Mouse (Mus musculus) neural tube, embryonic 14.5 days (tissue): Measurements from ENCODE around the gene Cxadr. TPM values are rescaled to one million over a fixed set of nuclear protein-coding genes. Genes with fewer than 3 reads are reported as not detected.

ENCODE experiments used
- ATAC-seq: fragments of 200-750 bp; cut with Nextera tagmentation; 2 replicates; pipeline ENCODE4 v1.8.0; 2017; ENCODE audit warnings: low read depth, mild to moderate bottlenecking, moderate TSS enrichment, moderate library complexity
- H3K27ac ChIP-seq: fragments of 300-500 bp; sonication (generic); 2 replicates; pipeline ENCODE4 v1.5.1; 2014; ENCODE audit warnings: low read depth, mild to moderate bottlenecking, control low read depth, low read length, moderate library complexity, mixed read lengths
- H3K27me3 ChIP-seq: fragments of 300-500 bp; sonication (generic); 2 replicates; pipeline ENCODE4 v1.6.1; 2014; ENCODE audit warnings: low read length; ENCODE audit not compliant: control insufficient read depth, insufficient read depth
- H3K36me3 ChIP-seq: fragments of 300-500 bp; sonication (generic); 2 replicates; pipeline ENCODE4 v1.6.1; 2014; ENCODE audit warnings: low read length, mixed read lengths; ENCODE audit not compliant: control insufficient read depth, insufficient read depth
- H3K4me1 ChIP-seq: fragments of 300-500 bp; sonication (generic); 2 replicates; pipeline ENCODE4 v1.6.1; 2014; ENCODE audit warnings: low read length; ENCODE audit not compliant: control insufficient read depth, insufficient read depth
- H3K4me2 ChIP-seq: fragments of 300-500 bp; sonication (generic); 2 replicates; pipeline ENCODE4 v1.6.1; 2014; ENCODE audit warnings: mild to moderate bottlenecking, low read depth, low read length, control low read depth
- H3K4me3 ChIP-seq: fragments of 300-500 bp; sonication (generic); 2 replicates; pipeline ENCODE4 v1.5.1; 2014; ENCODE audit warnings: low read depth, low read length, control low read depth, mixed read lengths
- H3K9ac ChIP-seq: fragments of 300-500 bp; sonication (generic); replicated peaks from 2 replicates; pipeline ENCODE4 v1.6.1; 2014; ENCODE audit warnings: low read depth, mild to moderate bottlenecking, control low read depth, low read length, mixed read lengths
- H3K9me3 ChIP-seq: fragments of 300-500 bp; sonication (generic); 2 replicates; pipeline ENCODE4 v1.6.1; 2016; ENCODE audit warnings: low read length; ENCODE audit not compliant: control insufficient read depth
- WGBS: fragments of 180-500 bp; shearing (Covaris S2); extraction: QIAGEN DNeasy Blood & Tissue Kit; methylation state at CpG from one replicate; pipeline ENCODE4 v1.1.7; 2014; 5-methylcytosine and 5-hydroxymethylcytosine counted together
- polyA plus RNA-seq: library from polyadenylated mRNA; unstranded; fragments of >200 nt; fragmentation: Nextera tagmentation; extraction: Ambion mirVana; gene quantifications from 2 replicates; pipeline ENCODE4 v1.2.1, GENCODE M21; 2014

Cxadr gene
- polyA plus RNA-seq, 1 experiment from 2014 or later: 115 TPM

GRCm38 (mm10) chr16:78274825-78275455 lies 26.3 kb upstream of the Cxadr start:
- H3K27me3 ChIP-seq: no peaks in the 10 kb centered on the region
- WGBS: 71% methylated on average over 9 of the region's 9 CpGs
- ATAC-seq: no peak

GRCm38 (mm10) chr16:78277567-78277966 lies 23.7 kb upstream of the Cxadr start:
- H3K4me2 ChIP-seq: no peak overlapping the region
- no peaks in the 10 kb centered on the region for H3K36me3 ChIP-seq
- H3K9me3 ChIP-seq: no peaks in the 10 kb centered on the region
- no peak overlapping the region for H3K27ac ChIP-seq
- no peak overlapping the region for H3K4me3 ChIP-seq
- no peak for ATAC-seq
- WGBS: 59% methylated on average over 4 of the region's 4 CpGs
- H3K4me1 ChIP-seq: no peaks in the 10 kb centered on the region
- no peaks in the 10 kb centered on the region for H3K27me3 ChIP-seq
- H3K9ac ChIP-seq: no peak overlapping the region

More at GRCm38 (mm10) chr16:78274825-78275455, 26.3 kb upstream of the Cxadr start:
- Histone ChIP-seq H3K27ac (no peak overlapping the region), H3K4me3 (no peak overlapping the region), H3K9ac (no peak overlapping the region), H3K36me3 (no peaks in the 10 kb centered on the region), H3K4me1 (no peaks in the 10 kb centered on the region), H3K9me3 (no peaks in the 10 kb centered on the region), H3K4me2 (no peak overlapping the region)

- Histone ChIP-seq H3K36me3 (no peaks in the 10 kb centered on the region), H3K4me1 (no peaks in the 10 kb centered on the region), H3K9me3 (no peaks in the 10 kb centered on the region), H3K4me2 (no peak overlapping the region), H3K9ac (no peak overlapping the region), H3K4me3 (no peak overlapping the region), H3K27ac (no peak overlapping the region), H3K27me3 (no peaks in the 10 kb centered on the region)
- 88% methylated on average over 5 of the region's 5 CpGs for WGBS
- ATAC-seq: no peak
Measured at GRCm38 (mm10) chr16:78280093-78280881, 21.0 kb upstream of the Cxadr start.

GRCm38 (mm10) chr16:78283231-78283630 lies 18.1 kb upstream of the Cxadr start:
- no peak for ATAC-seq
- no peak overlapping the region for H3K9ac ChIP-seq
- H3K4me1 ChIP-seq: no peaks in the 10 kb centered on the region
- no peak overlapping the region for H3K4me2 ChIP-seq
- no peaks in the 10 kb centered on the region for H3K9me3 ChIP-seq
- 84% methylated on average over 5 of the region's 5 CpGs for WGBS
- H3K27me3 ChIP-seq: no peaks in the 10 kb centered on the region
- H3K36me3 ChIP-seq: no peaks in the 10 kb centered on the region
- H3K4me3 ChIP-seq: no peak overlapping the region
- no peak overlapping the region for H3K27ac ChIP-seq

- H3K4me2 ChIP-seq: no peak overlapping the region
- no peak overlapping the region for H3K4me3 ChIP-seq
- 78% methylated on average over 1 of the region's 1 CpGs for WGBS
- H3K27me3 ChIP-seq: no peaks in the 10 kb centered on the region
- no peak for ATAC-seq
- no peak overlapping the region for H3K27ac ChIP-seq
- H3K4me1 ChIP-seq: no peaks in the 10 kb centered on the region
- no peaks in the 10 kb centered on the region for H3K9me3 ChIP-seq
- no peaks in the 10 kb centered on the region for H3K36me3 ChIP-seq
- no peak overlapping the region for H3K9ac ChIP-seq
Measured at GRCm38 (mm10) chr16:78294051-78294450, 7.2 kb upstream of the Cxadr start.

- no peak for ATAC-seq
- no peaks in the 10 kb centered on the region for H3K36me3 ChIP-seq
- WGBS: 54% methylated on average over 5 of the region's 5 CpGs
Measured at GRCm38 (mm10) chr16:78294606-78295275, 6.5 kb upstream of the Cxadr start.

GRCm38 (mm10) chr16:78295601-78296000 lies 5.7 kb upstream of the Cxadr start:
- Histone ChIP-seq H3K9ac (no peak overlapping the region), H3K36me3 (no peaks in the 10 kb centered on the region), H3K27ac (no peak overlapping the region), H3K4me2 (no peak overlapping the region), H3K27me3 (no peaks in the 10 kb centered on the region), H3K4me3 (no peak overlapping the region), H3K4me1 (no peaks in the 10 kb centered on the region), H3K9me3 (no peaks in the 10 kb centered on the region)
- ATAC-seq: no peak
- 57% methylated on average over 4 of the region's 4 CpGs for WGBS

More at GRCm38 (mm10) chr16:78294606-78295275, 6.5 kb upstream of the Cxadr start:
- Histone ChIP-seq H3K4me2 (no peak overlapping the region), H3K4me3 (no peak overlapping the region), H3K27me3 (no peaks in the 10 kb centered on the region), H3K27ac (no peak overlapping the region), H3K9ac (no peak overlapping the region), H3K9me3 (no peaks in the 10 kb centered on the region), H3K4me1 (no peaks in the 10 kb centered on the region)

- no peak overlapping the region for H3K4me3 ChIP-seq
Measured at GRCm38 (mm10) chr16:78296114-78296513, 5.2 kb upstream of the Cxadr start.

More at GRCm38 (mm10) chr16:78296114-78296513, 5.2 kb upstream of the Cxadr start:
- no peak overlapping the region for H3K9ac ChIP-seq
- H3K9me3 ChIP-seq: no peaks in the 10 kb centered on the region
- no peak overlapping the region for H3K4me2 ChIP-seq
- no peak overlapping the region for H3K27ac ChIP-seq
- ATAC-seq: no peak
- 83% methylated on average over 9 of the region's 9 CpGs for WGBS
- H3K4me1 ChIP-seq: 0 out of 2 replicates have a peak, but pooled peaks cover 3% of the 10 kb centered on the region
- H3K27me3 ChIP-seq: no peaks in the 10 kb centered on the region
- H3K36me3 ChIP-seq: no peaks in the 10 kb centered on the region
